Mouse (Mus musculus) monocyte, adult 2 months (primary cell): Measurements from ENCODE around the gene Ift122.
A peak's percentile ranks its signal among the peaks of the same experiment; 100 is the strongest.

Source experiments
- DNase-seq, 2 experiments: peaks; one replicate each; pipeline ENCODE4 v3.0.0; 2022; ENCODE audit warnings: low spot score in 2 of 2, low read depth in 1 of 2

Ift122 gene

DNA sequence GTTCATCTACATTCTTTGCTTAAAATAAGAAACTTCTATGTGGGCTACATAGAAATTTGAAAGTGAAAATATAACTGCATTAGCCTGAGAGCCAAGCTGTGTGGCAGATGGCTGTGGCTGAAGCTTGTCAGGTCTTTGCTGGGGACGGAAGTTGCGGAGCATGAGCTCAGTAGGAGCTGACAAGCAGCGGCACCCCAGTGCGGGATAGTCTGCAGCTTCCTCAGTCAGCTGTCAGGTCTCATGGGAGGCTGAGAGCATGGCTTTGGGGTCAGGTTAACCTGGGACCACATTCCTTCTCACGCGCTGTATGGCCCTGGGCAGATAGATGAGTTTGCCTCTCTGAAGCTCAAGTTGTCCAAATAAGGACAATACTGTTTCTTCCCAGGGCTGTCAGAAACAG is 37.8 kb downstream of the Ift122 start:
- no peak for DNase-seq

DNA sequence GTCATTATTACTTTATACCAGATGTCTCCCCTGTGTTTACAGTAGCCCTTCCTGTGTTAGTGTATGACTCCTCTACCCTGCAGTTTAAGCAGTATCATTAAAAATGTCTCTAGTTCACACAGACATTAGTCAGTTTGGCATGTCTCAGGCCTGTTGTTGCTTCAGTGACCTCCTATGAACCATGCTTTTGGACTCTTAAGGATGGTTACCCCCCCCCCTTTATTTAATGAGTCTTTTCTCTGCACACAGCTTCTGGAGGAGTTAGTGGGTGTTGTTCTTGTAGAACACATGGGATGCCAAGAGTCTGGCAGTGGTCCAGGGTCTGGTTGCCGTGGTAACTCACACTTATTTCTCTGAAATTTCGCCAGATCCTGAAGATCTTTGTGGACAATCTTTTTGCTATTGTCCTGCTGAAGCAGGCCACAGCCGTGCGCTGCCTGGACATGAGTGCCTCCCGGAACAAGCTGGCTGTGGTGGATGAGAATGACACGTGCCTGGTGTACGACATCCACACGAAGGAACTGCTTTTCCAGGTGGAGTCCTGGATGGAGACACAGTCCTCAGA is 38.3 kb downstream of the Ift122 start:
- no peak for DNase-seq

DNA sequence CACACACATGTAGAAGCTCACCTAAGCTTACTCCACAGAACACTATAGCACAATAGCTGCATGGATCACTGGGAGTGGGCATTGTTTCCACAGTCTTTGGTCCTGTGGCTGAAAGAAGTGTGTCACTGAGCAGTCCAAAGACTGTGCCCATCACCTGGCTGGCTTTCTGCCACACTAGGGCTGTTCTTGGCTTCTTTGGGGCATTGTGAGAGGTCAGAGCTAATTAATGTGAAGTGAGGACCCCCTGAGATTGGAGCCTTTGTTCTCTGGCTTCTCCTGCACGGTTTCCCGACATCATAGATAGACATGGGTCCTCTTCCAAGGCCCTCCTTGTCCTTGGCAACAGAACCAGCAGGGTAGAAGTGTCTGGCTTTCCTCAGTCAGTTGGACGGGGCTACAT is 39.1 kb downstream of the Ift122 start:
- DNase-seq = no peak

DNA sequence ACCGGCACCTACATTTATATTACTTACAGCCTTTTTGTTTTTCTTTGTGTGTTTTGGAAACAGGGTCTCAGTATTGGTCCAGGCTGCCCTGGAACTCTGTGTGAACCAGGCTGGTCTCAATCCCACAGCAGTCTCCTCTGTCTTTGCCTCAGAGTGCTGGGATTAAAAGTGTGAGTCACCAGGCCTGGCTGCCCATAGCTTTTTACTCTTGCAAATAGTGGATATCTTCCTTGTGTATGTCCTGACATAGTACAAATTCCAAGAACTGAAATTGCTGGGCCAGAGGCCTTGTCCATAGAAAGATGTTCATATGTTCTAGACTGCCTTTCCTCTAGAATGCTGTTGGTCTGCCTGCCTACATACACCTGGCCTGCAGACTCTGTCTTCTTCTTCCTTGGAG is 43.1 kb downstream of the Ift122 start:
- DNase-seq = no peak

DNA sequence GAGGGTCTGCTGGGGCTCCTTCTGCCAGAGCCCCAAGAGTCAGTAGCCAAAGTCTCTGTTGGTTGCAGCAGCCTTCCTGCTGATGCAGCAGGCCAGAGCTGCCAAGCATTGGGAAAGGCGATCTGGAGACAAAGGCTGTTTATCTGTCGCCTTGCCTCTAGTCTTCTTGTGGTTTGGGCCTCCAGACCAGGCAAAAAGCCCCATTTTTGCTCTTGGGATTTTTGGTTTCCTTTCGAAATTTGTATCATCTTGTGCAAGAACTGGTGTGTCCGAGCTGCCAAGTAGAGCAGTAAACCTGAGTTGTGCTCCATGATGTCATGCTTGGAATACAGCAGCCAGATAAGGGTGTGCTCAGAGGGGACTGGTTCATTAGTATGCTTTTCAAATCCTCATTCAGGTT is 43.8 kb downstream of the Ift122 start:
- DNase-seq = peak in 1 of 2 experiments; percentile 12

DNA sequence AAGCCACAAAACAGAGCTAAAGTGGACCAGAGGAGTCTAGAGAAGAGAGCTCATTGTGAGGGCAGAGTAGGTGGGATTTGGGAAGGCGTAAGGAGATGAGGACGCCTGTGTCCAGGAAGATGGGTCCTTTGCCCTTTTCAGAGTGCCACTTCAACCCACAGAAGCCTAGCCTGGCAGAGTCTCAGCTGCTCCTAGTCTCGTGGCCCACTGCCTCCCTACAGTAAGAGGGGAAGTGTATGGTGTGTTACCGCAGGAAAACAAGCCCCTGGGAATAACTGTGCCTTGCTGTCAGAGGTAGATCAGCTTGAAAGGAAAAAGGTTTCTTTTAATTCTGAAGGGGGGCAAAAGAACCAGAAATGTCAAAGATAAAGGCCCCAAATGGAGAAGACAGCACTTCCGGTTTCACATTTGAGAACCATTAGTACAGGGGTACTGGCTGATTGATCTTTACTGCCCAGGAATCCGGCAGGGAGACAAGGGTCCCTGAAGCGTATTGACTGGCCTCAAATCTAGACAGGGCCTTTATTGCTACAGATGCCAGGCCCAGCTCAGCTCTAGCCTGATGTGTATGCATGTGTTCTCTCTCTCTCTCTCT is 44.8 kb downstream of the Ift122 start:
- no peak for DNase-seq

DNA sequence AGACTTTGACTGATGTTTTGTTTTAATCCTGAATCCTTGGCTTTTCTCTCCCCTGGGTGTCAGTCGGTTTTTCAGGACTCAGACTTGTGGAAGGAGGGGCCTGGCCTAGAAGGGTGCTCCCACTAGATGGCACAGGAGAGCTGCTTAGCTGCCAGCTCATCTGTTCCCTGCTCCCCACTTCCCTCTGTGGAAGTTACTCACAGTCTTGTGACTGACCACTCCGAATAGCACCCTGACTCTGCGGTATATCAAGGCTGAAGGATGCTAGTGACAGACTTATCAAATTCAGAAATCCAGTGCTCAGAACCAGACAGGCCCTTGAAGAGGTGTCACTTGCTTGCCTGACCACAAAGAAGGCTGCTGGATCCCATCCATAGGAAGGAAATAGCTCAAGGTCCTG is 47.8 kb downstream of the Ift122 start:
- DNase-seq = peak; percentile 52 to 67

DNA sequence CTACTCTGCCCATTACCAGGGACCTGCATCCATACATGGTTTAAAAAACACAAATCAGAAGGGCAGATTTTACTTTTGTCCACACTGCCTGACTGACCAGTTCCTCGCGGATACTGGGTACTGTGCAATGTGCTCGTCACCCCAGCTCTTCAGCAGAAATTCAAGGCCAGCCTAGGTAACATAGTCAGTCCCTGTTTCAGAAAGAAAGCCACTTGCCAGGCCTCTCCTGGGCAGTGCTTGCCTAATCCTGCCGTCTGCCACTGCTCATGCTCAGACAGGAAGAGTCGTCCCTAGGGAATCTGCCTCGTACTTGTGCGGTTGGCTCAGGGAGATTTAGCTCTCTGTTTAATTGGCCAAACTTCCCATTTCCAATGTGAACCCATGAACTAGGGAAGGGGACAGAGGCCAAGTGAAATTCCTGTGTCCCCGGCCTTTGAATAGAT is 48.2 kb downstream of the Ift122 start:
- DNase-seq = no peak

DNA sequence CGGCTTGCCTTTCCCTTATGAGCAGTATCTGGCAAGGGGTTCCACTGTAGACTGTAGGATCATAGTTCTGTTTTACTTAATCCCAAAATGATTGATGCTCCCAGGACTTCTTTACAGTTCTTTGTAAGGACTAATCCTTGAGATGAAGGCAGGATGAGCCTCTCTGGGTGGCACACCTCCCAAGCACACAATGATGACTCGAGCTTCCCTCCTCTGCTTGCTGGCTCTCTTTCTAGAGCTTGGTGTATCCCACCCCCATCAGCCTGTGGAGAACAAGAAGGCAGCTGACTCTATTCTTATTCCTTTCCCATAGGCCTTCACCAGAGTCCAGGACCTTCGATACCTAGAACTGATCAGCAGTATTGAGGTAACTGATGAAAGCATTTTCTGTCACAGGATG is 49.3 kb downstream of the Ift122 start:
- DNase-seq = no peak

DNA sequence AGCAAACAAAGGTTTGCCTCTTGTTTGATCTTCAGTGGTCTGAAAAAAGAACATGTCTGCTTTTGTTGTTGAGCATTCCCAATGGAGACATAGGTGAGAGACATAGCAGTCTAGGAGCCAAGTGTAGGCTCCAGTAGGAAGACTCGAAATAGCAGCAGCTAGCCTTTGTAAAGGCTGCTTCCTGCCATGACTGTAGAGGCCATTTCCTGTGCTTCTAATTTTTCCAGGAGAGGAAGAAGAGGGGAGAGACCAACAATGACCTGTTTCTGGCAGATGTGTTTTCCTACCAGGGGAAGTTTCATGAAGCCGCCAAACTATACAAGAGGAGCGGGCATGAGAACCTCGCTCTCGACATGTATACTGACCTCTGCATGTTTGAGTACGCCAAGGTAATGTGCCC is 52.3 kb downstream of the Ift122 start:
- DNase-seq = no peak

DNA sequence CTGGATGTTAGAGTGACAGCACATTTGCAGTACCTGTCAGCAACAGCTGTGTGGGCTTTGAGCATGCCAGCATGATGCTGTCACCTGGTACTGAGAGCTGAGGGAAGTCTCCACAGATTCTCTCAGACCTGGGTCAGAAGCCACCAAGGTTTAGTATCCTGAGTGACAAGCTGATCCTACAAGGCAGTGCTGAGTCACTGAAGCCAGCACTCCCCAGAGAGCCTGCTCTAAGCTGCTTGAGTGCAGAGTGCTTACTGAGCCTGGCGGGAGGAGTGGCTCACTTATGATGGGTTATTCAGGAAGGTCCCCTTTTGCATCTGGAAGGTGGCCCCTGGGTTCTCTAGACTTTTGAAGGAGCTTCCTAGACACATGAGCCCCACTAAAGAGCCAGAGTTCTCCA is 53.2 kb downstream of the Ift122 start:
- DNase-seq = no peak

DNA sequence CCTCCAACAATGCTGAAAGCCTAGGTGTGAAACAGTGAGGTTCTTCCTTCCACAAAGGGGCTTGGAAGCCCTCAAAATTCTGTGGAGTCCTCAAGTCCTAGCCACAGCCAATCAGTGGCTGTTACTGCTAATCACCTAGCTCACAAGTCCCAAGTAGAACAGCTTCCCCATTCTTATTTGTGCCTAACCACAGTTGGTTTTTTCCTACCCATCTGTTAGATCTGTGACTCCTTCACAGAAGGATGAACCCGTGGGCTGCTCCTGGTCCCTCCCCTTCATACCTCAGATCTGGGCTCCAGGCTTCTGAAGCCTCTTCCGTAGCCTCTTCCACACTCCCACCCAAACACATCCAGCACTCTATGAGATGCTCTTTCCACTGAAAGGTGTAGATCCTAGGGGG is 53.6 kb downstream of the Ift122 start:
- no peak for DNase-seq

DNA sequence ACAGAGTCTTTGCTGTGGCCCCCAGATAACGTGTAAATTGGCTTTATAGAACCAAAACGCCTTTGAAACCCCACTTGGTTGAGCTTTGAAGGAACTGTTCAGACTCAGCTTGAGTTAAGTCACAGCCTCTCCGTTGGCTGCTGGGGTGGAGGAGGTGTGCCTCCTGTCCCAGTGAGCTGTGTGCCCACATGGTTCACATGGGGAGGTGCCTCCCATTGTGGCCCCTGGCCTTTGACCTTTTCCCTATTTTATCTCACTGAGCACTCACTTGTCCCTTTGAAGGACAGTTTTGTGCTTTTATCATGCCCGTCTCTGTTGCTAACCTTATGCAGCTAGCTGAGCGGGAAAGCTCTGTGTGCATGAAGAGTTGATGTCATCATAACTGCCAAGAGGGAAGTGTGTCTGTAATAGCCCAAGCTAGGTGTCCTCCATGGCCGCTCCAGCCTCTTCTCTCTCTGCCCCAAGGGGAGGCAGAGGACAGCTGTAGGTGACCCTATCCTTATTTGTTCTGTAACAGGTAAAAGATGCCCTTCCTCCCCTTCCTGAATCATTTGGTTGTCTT is 55.2 kb downstream of the Ift122 start:
- no peak for DNase-seq

DNA sequence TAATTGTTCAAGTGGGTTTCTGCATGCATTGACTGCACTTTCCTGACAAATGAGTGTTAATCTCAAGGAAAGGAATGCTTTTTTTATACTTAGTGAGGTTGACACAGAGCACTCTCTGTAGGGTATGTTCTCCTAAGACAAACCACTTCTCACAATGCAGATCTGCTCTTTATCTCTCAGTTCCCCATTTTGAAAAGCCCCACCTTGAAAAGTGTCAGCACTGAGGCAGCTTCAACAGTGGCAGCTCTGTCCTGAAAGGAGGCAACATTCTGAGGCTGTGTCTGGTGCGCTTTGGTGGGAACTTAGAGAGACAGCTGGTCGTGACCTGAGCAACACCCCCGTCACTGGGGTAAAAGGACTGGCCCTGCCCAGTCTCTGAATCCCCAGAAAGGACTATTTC is 55.8 kb downstream of the Ift122 start:
- DNase-seq = peak; percentile 37 to 39

DNA sequence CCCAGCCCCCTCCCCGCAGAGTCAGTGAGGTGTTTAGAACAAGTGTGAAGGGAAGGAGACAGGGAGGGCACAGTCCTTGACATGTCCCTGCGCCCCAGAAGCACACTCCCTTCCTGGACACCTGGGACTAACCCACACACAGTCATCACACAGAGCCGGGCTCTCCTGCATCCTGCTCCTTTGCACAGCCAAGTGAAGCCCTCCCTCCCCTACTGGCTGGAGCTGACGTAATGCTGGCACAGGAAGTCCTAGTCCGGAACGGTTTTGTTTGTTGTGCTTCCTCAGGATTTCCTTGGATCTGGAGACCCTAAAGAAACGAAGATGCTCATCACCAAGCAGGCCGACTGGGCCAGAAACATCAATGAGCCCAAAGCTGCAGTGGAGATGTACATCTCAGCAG is 56.7 kb downstream of the Ift122 start:
- DNase-seq = no peak

DNA sequence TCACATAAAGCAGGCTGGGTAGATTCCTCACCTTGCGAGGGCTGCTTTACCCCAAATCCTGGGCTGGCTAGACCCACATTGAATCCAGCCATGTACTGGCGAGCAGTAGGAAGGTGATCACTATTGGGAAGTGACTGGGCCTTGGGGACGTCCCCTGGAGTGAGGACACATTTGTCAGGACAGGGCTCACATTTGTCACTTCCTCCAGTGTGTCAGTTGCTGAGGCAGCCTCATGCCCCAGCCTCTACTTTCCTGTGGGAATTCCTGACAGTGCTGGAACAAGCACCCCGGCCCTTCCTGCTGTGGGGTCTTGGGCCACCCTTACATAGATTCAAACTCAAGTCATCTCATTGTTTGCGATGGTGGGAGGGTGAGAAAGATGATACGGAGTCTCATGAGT is 58.5 kb downstream of the Ift122 start:
- no peak for DNase-seq

DNA sequence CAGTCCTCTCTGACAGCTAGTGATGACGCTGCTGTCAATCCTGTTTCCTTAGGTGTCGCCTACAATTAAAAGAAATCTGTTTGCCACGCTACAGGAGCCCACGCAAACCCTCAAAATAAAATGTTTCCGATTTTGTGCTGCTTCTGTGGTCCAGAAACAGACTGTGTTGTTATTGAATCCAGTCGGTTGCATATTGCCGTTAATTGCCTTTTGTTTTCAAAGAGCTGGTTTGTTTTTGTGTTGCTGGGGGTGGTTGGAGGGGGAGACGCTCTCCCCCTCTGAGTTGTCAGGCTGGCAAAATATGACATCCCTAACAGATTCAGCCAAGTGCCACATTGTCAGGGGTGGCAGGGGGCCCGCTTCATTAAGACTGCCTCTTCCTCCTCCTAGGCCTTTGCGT is 60.2 kb downstream of the Ift122 start:
- DNase-seq = no peak

DNA sequence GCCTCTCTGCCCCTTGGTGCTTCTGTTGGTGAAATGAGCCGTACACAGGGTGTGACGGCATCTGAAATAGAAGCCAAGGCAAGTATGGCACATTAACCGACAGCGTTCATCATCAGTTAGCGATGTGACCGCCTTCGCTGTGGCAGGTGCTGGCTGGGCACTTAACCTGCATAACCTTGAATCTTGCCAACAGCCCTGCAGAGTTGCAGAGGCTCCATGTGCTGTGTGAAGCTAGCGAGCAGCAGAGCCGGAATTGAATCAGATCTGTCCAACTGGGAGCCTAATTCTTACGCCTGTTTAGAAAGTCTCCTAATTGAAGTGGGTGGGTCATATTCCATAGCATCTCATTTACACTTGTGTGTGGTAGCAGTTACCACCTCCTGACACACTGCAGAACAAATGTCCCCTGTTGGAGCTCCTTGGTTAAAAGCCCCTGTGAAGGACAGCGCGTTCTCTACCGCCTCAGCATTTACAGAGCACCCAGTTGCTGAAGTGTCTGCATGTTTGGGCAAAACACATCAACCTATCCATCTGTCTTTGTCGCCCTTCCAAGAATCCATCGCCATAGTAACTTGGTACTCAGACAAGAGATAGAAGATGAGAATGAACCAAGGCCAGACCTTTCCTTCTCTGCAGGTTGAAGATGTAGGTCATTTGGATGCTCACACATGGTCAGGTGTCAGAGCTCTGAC is 61.4 kb downstream of the Ift122 start:
- DNase-seq = no peak

DNA sequence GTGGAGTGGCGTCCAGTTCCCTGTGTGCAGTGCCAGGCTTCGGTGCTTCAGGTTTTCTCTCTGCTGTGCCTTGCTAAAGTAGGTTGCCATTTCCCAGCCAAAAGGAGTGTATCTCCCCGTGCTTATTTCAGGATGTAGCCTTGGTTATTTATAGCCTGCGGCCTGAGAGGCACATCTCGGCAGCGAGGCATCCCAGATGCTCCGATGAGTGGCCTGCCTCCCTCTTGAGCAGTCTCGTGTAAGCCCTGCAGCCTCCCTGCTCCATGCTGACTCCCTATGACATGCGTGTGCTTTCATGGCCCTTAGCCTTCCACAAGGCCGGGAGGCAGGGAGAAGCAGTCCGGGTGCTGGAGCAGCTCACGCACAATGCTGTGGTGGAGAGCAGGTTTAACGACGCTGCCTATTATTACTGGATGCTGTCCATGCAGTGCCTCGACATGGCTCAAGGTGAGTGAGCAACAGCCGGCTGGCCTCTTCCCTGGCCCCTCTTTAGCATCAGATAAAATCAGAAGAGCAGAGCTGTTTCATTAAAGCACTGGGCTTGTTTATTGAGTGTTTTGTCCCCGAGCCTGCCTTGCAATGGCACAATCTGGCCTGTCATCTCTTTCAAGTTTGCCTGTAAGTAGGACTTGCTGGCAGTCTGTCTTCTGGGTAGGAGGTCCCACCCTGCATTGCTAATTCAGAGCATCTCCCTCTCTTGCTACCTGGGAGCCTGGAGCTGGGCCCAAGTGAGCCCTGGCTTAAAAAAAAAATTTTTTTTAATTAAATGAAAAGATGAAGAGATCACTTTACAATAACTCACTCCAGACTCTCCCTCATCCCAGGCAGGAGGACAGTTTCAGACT is 62.6 kb downstream of the Ift122 start:
- DNase-seq = no peak

DNA sequence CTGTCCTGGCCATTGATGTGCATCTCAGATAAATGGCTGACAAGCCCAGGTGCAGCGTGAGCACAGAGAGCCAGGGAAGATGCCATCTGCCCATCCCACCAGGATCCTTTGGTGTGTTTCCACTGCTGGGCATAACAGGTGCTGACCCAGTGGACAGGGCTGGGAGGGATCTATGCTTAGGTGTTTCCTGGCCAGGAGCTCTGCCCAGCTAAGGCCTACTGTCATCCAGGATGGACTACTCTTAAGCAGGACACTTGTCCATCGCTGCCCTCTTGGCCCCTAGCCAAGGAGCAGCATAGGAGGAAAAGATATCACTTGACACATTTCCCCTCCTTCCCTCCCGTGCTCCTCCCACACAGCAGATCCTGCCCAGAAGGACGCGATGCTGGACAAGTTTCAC is 63.3 kb downstream of the Ift122 start:
- DNase-seq = no peak

DNA sequence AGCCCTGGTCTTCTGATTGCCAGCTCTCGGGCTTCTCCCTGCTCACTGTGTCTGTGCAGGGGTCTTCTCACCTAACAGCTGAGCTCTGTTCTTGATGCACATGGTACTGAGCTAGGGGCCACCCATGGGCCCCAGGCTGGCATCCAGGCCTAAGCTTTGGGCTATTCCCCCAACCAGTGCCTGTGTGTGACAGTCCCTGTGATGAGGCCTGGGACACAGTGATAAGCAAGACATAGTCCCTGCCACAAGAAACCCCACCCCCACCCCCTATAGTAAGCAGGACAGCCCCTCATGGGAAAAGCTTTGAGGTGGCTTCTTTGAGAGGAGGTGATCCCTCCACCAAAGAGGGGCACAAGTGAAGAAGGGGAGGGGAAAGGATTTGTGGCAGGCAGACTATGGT is 65.3 kb downstream of the Ift122 start:
- no peak for DNase-seq

DNA sequence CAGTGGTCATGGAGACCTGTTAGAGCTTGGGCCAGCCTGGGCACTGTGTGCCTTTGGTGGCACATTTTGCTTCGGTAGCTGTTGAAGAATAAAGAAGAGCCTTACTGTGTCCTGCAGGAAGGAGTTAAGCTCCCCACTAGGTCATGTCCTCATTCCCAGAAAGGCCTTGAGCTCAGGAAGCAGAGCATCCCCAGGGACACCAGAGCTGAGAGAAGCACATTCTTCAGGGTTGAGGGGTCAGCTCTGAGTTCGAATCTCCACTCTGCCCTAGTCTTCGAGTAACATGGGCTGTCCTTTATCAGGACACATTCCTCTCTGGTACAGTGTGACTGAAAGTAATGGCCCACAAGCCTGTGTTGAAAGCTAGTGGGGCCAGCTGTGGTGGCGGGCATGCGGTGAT is 66.6 kb downstream of the Ift122 start:
- no peak for DNase-seq
